17 mouse cellular contexts compared by ENCODE assay signal in genomic region chr10:85637580-85637979, GRCm38 (mm10).
"Had no signal": no experiment of that assay in that cellular context is flagged by ENCODE, and none has a peak within 500 bp of the region (broad histone marks: within the 10 kb centered on the region; RNA-seq: fewer than 3 reads in every experiment).

No protein-coding gene starts in this region.

- H3K27me3 ChIP-seq: midbrain, embryonic 13.5 days; midbrain, embryonic 15.5 days; neural tube, embryonic 12.5 days; stomach, embryonic 15.5 days had no signal

- H3K9ac ChIP-seq: lung, embryonic 15.5 days; midbrain, embryonic 13.5 days; midbrain, embryonic 15.5 days; neural tube, embryonic 12.5 days; stomach, embryonic 15.5 days had no signal

- H3K9me3 ChIP-seq: lung, embryonic 15.5 days; midbrain, embryonic 13.5 days; midbrain, embryonic 15.5 days; neural tube, embryonic 12.5 days; stomach, embryonic 15.5 days had no signal

- DNase-seq: lung, adult 2 months; lung, postnatal 14 days; lung, postnatal 36 days; right cerebral cortex, postnatal 14 days; thymus, adult 2 months; thymus, postnatal 25 days; thymus, postnatal 4 days had no signal

- H3K4me3 ChIP-seq: lung, embryonic 15.5 days; megakaryocyte, embryonic 14.5 days; midbrain, embryonic 13.5 days; midbrain, embryonic 15.5 days; neural tube, embryonic 12.5 days; stomach, embryonic 15.5 days had no signal

- H3K27ac ChIP-seq: lung, embryonic 15.5 days; macrophage; midbrain, embryonic 13.5 days; midbrain, embryonic 15.5 days; neural tube, embryonic 12.5 days; stomach, embryonic 15.5 days; stomach, postnatal 0 days had no signal

- H3K4me1 ChIP-seq: megakaryocyte, embryonic 14.5 days; midbrain, embryonic 15.5 days; neural tube, embryonic 12.5 days; stomach, embryonic 15.5 days had no signal

- H3K4me2 ChIP-seq: lung, embryonic 15.5 days; midbrain, embryonic 11.5 days; midbrain, embryonic 13.5 days; midbrain, embryonic 15.5 days; neural tube, embryonic 12.5 days; stomach, embryonic 15.5 days had no signal

- ATAC-seq: lung, postnatal 0 days; midbrain, embryonic 13.5 days; midbrain, embryonic 15.5 days had no signal

- H3K36me3 ChIP-seq: lung, embryonic 15.5 days; midbrain, embryonic 13.5 days; midbrain, embryonic 15.5 days; neural tube, embryonic 12.5 days; stomach, embryonic 15.5 days had no signal
